Mouse (Mus musculus): ENCODE measurements at regions not wholly inside any gene's neighbourhood (a gene's known extent, or its start where the extent isn't known, plus 50 kb on each side); places are given as distances from the start of the nearest gene placed in this dataset.

DNA sequence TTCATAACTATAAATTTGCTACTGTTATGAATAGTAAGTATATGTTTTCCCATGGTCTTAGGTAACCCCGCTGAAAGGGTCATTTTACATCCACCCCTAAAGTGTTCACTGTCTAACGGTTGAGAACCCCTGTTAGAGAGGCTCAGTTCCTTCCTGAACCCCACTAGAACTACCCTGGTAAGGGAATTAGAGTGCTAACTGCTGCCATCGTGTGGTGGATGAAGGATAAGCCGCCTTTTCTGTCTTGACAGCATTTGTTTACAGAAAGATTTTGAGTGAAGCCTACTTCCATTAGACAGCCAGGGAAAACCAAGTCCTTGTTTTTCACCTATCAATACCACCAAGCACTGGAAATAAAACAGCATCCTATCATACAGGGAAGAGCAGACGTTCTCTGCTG, 90.3 kb upstream of the Tbx22 start:
- DNase-seq (ENCODE audit: low spot score), result peak; percentile 54

Data from retina, embryonic 14.5 days (tissue).